Mouse (Mus musculus): ENCODE results near the gene Hpcal1.

Hpcal1 gene

DNA sequence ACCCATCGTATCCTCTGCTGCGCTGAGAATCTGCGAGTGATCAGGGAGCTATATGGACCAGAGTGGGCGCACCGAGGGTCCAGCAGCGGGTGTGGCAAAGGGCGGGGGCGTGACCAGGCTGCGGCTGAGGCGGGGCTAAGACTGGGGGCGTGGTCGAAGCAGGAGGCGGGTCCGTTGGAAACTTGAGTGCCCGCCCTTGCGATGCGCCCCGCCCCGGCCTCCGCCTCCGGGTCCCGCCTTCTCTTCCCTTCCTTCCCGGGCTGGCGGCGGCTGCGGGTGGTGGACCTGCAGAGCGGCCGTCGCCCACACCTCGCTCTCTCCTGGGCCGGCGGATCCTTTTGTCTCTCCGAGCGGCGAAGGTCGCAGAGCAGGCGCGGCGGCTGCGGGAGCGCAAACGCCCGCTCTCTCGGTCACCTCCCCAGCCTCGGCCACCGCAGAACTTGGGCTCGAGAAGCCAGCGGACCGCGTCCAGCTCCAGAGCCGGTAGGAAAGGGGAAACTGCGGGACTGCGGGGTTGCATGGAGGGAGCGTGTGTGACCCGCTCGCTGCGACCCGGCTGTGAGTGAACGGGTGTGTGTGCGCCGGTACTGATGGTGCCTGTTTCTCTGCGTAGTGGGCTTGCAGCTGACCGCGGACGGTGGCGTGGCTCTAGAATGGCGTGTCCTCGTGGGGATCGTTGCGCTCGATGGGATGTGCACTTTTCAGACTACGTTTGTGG is at the start of gene Hpcal1:
Gene Hpcal1 (plus strand): TSS at position 293 of the 718 bp plus-strand sequence.
- DNase-seq = peak; percentile 90

DNA sequence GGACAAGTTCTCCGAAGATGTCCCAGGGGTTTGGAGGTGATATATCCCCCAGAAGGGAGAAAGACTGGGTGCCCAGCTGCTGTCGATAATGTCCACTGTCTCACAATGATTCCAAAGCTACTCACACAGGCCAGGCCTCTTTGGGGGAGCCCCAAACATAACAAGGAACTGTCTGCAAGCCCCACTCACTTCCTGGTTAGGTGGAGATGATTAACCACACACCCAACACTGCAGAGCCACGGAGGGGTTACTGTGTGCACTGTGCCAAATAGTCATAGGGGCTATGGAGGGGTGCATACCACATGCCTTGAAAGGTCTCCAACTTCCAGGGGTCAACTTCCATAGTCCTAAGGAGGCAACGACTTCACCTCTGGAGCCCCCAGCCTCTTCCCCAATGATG is 49.4 kb upstream of the Hpcal1 start:
- DNase-seq = no peak

DNA sequence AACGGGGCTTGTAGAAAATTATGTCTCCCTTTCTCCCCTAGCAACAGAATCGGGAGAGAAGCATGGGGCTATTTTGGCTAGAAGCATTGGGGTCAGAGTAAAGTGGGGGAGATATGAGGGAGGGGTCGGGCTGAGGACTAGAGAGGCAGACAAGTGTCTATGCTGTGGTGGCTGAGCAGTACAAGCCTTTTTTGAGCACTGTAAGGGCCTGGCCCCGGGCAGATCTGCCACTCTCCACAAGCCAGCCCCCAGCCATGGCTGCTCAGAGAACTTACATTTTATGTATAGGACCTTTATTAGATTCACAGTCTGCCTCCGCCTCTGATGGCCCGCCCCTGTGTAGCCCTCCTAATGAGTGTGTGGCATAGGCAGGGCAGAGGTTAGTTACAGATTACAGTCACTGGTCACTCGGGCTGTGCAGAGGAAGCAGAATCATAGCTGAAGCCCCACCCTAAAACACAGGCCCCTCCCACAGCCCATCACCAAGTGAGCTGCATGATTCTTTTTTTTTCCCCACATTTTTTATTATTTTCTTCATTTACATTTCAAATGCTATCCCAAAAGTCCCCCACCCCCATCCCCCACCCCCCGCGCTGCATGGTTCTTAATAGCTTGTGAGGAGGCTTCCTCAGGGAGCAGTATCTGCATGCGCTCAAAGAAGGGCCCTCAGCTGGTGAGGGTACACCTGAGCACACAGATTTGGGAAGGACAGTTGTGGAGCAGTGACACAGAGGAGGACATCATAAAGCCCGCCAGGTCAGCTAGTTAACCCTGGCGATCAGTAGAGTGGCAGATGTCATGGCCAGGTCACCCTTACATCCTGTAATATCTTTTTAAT is 46.1 kb upstream of the Hpcal1 start:
- no peak for DNase-seq

DNA sequence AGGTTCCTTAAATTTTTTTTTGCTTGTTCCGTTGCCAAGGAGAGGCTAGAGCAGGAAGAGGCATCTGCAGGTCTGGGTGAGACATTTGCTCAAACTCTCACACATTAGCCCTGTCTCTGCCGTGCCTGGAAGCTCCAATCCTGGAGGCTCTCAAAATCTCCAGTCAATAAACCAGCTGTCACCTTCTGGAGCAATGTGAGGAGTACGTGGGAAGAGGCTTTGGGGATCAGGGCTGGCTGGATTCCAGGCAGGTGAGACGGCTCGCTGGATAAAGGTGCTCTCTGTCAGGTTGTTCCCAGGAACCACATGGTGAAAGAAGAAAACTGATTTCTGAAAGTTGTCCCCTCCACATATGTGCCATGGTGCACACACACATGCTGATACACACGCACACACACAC is 44.2 kb upstream of the Hpcal1 start:
- no peak for DNase-seq

DNA sequence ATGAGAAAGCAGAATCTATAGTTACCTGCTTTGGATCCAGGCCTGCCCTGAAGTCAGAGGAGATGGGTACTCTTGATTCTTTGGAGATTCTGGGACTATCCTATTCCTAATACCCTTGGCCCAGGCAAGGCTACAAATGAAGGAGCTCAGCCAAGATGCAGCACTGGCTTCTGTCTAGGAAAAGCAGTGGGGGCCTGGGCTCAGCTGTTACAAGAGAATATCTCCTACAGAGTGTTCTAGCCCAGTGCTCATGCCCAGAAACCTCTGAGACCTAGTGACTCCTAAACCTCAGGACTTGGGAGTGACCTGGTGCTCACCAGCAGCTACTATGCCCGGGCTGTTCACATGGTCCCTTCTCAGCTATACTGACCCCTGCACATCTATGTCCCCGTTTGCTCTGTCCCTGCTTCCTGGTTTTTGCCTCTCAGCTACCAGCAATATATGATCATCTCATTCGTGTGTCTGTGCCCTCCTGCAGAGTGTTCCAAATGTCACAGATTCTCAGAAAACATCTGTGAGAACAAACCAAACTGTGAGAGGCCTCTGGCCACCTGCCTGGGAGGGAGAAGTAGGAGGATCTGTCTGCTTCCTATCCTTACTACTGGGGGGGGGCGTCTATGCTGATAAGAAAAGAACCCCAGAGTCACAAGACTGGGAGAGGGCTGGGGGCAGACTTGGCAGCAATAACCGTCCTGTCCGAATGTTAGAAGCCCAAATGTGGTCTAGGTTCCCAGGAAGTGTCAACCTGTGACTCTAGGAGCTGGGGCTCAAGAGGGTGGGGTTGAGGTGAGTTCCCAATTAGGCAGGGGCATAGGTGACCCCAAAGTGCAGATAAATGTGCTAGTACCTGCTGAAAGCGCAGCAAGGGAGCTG is 39.2 kb upstream of the Hpcal1 start:
- DNase-seq = no peak

DNA sequence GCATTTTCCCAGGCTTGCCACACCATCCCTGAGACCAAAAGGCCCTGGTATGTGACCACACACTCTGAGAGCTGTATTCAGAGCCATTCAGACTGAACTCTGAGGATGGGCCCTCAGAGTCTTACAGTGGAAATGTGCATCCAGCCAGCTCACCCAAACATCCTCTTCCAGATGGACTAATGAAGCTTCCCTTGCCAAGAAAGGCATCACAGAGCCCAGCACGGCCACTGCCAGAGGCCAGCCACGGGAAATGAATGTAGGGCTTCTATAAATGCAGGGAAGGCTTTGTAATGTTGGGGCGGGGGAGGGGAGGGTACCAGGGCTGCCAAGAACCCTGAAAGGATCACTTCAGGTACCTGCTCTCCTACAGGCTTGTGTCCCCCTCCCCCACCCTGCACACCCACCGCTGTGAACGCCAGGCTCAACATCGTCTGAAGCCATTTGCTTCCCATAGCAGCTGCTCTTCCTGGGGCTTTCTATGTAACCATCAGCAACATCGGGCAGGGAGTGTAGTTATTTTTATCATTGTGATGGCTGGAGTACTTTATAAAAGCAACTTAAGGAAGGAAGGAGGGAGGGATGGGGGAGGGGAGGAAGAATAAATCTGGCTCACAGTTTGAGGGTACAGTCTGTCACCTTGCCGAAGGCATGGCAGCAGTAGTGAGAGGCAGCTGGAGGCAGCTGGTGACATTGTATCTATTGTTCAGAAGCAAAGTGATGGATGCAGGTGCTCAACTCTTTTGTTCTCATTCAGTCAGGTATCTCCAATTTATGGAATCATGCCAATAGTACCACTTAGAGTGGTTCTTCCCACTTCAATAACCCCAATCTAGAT is 38.2 kb upstream of the Hpcal1 start:
- no peak for DNase-seq

DNA sequence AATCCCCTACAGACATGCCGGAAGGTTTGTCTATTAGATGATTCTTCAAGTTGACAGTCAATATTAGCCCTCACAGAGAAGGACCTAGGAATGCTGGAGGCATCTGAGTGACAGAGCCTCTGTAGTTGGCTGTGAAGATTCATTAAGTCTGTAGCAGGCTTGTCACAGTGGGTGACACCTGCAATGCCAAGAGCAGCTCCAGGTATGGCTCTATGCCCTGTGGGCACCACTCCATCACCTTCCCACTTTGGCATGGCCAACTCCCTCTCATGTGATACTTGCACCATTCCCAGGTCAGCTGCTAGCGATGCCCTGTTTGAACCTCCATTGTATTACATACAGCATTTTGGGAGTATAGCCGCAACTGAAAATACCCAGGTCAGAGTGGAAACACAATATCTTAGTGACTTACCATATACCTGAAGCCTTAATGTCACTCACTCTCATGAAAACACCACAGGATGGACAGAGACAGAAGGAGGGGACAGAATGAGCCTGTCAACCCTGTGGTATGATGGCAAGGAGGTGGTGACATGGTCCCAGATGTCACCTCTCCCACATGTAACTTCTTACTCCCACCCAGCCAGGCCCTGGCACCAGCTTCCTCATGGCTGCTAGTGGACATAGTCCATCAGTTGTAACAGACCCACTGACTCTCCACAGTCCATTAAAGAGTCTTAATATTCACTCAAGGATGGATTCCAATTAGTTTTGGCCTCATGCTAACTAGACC is 37.4 kb upstream of the Hpcal1 start:
- no peak for DNase-seq

DNA sequence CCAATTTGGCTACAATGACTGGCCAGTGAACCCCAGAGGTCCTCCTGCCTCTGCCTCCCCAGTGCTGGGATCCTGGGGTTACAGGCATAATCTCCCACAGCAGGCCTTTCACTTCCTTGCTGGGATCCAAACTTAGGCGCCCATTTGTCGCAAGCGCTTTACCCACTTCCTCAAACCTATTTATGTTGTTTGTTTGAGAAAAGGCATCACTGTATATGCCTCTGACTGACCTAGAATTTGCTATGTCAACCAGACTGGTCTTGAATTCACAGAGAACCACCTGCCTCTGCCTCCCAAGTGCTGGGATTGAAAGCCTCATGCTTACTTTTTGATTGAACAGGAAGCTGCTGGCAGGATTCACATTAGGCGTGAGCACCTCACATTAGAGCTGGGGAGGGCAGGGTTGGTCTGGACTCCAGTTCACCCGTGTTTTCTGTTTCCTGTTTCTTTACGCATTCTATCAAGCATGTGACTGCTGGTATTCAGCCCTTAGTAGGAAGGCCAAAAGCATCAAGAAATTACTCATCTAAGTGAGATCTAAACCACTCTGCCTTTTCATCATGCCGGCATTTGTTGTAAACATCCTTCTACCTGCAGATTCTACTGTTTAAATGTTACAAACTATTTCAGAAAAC is 33.0 kb upstream of the Hpcal1 start:
- peak; percentile 37 for DNase-seq

DNA sequence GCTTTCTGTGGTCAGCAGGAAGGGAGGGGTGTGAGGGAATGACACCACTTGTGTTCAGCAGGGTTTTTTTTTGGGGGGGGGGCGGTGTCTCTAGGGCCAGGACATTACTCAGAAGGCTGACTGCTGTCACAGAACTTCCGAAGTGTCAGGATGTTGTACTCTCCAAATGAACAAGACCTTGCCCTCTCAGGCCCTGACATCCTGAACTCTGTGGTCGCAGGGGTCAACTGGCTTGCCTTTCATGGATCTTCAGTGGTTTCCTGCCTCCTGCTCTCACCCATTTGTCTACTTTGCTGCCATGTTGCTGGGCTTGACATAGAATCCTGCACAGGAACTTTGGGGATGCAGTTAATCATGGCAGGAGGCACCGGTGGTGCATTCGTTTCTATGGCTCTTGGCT is 32.1 kb upstream of the Hpcal1 start:
- no peak for DNase-seq

DNA sequence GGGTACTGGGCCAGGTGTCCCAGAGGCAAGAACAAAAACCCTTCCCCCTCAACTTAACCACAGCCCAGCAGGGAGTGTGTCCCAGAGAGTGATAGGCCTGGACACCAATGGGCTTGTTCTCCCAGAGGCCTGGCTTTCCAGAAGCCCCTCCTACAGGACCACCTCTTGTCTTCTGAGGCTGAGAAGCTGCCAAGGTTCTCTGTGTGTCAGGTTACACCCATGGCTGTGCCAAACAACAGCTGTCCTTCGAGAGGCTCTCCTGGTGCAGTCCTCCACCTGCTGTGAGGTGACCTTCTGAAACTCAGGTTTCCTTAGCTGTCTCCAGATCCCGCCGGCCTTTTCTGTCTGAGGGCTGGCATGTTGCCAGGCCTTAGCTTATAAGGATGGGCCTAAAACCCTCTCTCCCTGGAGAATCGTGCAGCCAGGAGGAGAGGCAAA is 29.2 kb upstream of the Hpcal1 start:
- no peak for DNase-seq

DNA sequence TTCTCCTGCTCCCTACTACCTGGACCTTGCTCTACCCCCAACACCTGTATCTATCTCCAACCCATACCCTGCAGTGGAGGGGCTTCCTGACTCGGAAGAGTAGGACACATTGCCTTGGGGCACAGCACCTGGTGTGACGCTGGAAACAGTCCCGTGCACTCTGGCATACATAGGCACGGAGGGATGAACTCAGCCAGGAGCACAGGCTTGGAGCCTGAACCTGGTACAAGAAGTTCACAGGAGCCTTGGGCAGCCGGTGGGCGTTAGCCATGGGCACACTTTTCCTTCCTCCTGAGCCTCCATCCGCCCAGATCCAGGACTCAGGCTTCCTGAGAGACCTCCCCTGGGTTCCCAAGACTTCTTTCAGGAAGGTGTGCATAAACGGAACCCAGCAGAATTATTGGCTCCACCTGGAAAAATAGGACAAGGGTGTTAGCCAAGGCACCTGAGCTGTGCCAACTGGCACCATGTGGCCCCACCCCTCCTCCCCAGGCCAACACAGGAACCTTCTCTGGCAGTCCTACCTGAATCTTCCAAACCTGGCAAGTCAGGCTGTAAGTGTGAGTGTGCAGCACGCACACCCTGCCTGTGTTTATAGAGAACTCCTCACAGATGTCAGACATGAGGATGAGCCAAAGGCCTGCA is 26.5 kb upstream of the Hpcal1 start:
- no peak for DNase-seq

DNA sequence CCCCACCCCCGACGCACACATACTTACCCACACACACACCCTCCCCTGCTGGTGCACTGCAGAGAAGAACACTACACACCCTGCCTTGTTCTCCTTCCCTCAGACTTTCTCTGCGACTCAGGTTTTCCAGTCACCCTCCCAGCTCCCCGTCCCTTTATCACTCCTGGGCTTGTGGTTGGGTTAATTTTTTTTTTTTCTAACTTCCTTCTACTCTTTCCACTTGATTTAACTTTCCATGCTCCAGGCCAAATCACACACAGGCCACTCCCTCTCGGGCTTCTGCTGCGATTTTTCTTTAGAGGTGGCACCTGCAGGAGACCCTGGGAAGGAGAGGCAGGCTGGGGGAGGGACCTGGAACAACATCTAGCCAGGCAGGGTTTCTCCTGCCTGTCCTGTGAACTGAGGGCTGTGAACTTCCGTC is 24.7 kb upstream of the Hpcal1 start:
- no peak for DNase-seq

DNA sequence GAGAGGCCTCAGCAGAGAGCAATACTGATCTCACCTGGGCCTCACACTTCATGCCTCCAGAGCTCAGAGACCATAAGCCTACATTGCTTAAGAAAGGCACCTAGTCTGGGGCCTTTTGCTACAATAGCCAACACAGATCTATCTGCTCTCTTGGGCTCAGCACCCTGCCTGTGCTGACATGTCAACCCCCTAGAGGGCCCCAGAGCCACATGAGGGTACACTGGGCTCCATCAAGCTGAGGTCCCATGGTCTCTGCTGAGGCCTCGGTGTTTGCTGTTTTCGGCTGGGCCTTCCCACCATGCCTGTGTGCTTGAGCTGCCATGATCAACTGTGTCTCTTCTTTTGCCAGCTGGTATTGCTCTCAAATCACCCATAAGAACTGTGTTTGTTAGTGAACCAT is 24.0 kb upstream of the Hpcal1 start:
- peak; percentile 34 for DNase-seq

DNA sequence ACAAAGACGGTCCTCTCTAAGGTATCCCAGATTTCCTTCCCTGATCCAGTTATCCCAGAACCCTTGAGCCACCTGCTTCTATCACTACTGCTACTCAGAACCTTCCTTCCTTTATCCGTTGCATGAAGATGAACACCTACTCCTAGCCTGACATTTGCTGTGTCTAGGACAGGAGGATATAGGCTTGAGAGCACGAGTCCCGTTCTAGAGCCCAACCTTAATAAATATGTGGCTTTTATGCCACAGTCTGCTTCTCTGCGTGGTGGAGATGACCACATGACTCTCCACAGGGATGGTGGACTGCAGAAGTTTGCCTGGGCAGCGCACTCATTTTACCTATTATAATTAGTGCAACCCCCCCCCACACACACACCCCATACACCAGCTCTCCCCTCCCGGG is 16.9 kb upstream of the Hpcal1 start:
- no peak for DNase-seq

DNA sequence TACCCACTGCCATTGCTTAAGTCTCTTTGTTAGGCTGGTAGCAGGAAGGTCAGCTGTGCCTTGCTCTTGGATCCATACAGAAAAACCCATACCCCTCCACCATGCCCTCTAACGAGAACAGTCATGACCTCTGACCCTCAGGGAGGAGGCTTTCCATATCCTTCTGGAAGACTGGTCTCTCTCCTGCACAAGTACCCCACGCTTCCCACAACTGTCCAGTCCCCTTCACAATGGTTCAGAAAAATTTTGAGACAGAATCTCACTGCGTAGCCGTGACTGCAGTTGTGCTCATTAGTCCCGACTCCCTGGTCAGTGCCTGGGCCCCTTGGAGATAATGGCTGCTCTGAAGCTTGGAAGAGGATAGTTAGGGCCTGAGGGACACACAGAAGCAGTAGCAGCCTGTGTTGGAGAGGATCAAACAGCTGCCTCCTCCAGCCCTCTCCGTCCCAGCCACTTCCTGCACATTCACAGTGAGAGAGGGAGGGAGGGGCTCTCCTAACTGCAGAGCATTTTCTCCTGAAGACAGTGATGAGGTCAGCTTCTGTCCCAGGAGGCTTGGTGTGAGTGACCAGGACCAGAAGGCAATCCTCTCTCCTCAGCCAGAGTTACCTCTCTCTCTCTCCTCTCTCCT is 16.4 kb upstream of the Hpcal1 start:
- DNase-seq = no peak

DNA sequence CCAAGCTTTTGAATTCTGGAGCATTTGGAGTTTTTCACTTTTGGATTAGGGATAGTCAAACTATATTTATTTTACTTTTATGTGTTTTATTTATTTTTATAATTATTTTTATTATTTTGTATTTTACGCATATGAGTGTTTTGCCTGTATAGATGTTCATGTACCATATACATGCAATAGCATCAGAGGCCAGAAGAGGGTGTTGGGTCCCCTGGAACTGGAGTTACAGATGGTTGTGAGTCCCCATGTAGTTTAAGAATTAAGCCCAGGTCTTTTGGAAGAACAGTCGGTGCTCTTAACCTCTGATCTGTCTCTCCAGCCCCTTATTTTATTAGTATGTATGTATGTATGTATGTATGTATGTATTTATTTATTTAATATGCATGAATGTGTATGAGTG is 12.9 kb upstream of the Hpcal1 start:
- DNase-seq = no peak

DNA sequence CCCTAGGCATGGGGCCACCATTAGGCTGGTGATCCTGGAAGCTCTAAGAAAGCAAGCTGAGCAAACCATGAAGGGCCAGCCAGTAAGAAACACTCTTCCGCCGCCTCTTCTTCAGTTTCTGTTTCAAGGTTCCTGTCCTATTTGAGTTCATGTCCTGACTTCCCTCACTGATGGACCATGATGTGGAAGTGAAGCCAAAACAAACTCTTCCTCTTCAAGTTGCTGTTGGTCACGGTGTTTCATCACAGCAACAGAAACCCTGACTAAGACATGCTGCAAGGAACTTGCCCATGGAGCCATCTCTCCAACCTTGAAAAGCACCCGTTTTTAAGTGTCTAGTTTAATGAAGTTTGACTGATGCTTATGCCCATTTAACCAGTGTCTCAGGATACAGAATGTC is 11.1 kb upstream of the Hpcal1 start:
- peak; percentile 28 for DNase-seq

DNA sequence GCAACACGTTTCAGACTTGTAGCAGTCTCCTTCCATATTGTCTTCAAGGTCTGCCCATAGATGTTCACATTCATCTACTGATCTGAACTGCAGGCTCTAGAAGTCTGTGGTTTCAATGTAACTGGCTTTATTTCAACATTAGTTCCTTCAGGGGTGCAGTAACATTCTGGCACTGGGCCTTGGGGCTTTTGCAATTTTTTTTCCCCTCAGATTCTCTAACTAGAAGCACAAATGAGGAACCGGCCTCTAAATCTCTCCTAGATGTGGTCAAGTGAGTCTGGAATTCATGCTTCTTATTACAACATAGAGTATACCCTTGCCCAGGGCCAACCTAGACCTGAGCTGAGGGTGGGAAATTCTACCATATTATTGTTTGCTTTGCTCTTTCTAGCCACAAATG is 8.5 kb upstream of the Hpcal1 start:
- peak; percentile 44 for DNase-seq

DNA sequence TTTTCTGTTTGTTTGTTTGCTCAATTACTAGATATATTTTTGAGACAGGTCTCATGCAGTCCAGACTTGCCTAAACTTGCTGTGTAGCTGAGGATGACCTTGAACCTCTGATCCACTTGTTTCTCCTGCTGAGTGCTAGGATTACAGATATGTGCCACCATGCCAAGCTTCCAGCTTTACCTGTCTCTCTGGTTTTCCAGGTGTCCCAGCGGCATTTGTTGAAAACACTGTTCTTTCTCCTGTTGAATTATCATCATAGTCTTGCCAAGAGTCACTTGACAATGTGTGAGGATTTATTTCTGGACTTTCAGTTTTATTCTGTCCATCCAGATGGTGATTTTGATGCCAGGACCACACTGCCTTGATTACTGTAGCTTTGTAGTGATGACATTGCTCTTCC is 6.3 kb upstream of the Hpcal1 start:
- DNase-seq = no peak

DNA sequence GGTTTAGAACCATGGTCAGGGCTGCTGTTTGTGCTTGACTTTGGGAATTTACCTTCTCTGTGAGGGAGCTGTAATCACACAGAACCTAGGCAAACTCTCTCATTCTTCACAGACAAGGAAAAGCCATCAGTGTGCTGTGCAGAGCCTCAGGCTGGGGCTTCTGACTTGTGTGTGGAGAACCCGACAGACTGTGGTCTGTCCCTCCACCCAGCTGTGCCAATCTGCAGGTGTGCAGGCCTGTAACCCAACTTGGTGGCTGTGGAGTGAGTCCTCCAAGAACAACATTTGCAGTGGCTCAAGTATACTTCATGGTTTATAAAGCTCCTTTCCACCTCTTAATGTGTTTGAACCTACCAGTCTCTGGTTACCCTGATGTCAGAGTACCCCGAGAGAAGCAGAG is 4.5 kb upstream of the Hpcal1 start:
- DNase-seq = no peak
